Mouse (Mus musculus) WW6 (cell line): ENCODE measurements at regions not wholly inside any gene's neighbourhood (a gene's known extent, or its start where the extent isn't known, plus 50 kb on each side); places are given as distances from the start of the nearest gene placed in this dataset.
"Not testable (repeated sequence)": the region's sequence is repeated elsewhere in the genome, so short reads cannot be mapped to it uniquely, and the experiment has no call there.

Source experiments
- DNase-seq: peaks from one replicate; pipeline ENCODE4 v3.0.0-alpha.2; 2013; ENCODE audit warnings: low read depth, low spot score

- not testable (repeated sequence) for DNase-seq
These were observed 563.5 kb downstream of the Gm10330 start for GRCm38 (mm10) chr12:23216521-23216920.

DNA sequence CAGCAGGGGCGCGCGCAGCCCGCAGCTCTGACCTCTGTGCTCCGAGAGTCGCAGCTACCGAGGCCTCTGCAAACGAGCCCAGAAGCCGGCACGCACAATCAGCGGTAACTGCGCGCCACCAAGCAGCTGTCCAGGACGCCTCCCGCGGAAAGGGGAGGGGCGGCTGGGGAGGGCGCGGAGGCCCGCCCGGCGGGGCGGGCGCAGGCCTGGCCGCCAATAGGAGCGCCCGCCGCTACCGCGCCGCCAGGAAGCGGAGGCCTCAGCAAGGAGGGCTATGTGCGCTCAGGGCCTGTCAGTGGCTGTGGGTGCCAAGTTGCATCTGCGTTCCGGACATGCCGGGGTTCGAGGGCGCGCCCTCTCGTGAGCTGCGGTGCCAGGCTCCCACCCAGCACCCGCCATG lies 590.5 kb downstream of the Gm10330 start:
- peak; percentile 40 for DNase-seq

DNA sequence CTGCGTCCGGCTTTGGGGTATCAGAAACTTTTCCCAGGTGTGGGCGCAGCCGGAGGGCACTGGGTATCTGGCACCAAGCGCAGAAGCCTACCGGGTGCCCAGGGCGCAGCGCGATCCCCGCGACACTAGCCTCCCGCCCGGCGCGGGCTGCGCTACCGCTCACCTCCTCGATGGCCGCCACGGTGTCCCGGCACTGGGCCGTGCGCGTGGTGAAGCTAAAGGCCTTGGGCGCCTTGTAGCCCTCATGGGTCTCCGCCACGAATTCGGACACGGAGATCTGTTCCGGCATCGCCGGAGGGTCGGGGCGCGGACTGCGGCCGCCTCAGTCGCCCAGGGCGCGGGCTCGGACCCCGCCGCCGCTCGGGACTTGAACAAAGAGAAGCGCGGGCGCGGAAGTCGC lies 591.0 kb downstream of the Gm10330 start:
- DNase-seq = not testable (repeated sequence)
